ENCODE assay signal across 21 mouse cellular contexts in the genomic region with DNA sequence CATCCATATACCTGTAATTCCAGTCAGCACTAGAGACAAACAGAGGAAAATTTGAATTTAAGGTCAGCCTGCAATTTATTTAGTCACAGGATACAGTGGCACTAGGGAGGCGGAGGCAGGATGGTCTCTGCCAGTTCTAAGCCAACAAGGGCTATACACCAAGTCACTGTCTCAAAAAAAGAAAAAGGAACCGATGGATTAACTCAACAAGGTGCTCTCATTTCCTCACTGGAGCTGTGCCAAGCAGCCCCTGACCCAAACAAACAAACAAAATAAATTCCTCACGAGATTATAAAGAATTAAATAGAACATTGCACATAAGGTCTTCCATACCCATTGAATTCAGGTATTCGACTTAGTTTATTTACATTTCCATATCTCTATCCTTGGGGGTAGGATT.
"Had no signal": no experiment of that assay in that cellular context is flagged by ENCODE, and none has a peak within 500 bp of the region (broad histone marks: within the 10 kb centered on the region; RNA-seq: fewer than 3 reads in every experiment).

No protein-coding gene starts in this region.

- DNase-seq: gastrocnemius, postnatal 14 days; gastrocnemius, postnatal 36 days; heart, adult 18-20 months; heart, postnatal 14 days; heart, postnatal 36 days; kidney, adult 11 months; kidney, adult 2 months; kidney, postnatal 14 days; kidney, postnatal 36 days; layer of hippocampus, postnatal 36 days; left cerebral cortex, postnatal 4 days had no signal

- H3K27ac ChIP-seq: hindbrain, embryonic 13.5 days; limb, embryonic 15.5 days had no signal

- H3K9ac ChIP-seq: hindbrain, embryonic 13.5 days; kidney, embryonic 15.5 days; limb, embryonic 15.5 days had no signal

- H3K27me3 ChIP-seq: heart, embryonic 13.5 days; heart, embryonic 15.5 days; hindbrain, embryonic 13.5 days; hindbrain, embryonic 15.5 days; kidney, embryonic 15.5 days; limb, embryonic 13.5 days; limb, embryonic 15.5 days; liver, embryonic 12.5 days had no signal

- H3K4me3 ChIP-seq: limb, embryonic 15.5 days had no signal

- H3K36me3 ChIP-seq: heart, embryonic 13.5 days; heart, embryonic 15.5 days; hindbrain, embryonic 13.5 days; hindbrain, embryonic 15.5 days; kidney, embryonic 15.5 days; limb, embryonic 13.5 days; limb, embryonic 15.5 days had no signal

- H3K9me3 ChIP-seq: heart, embryonic 13.5 days; heart, embryonic 15.5 days; hindbrain, embryonic 13.5 days; hindbrain, embryonic 15.5 days; kidney, embryonic 15.5 days; limb, embryonic 13.5 days; limb, embryonic 15.5 days; liver, embryonic 12.5 days had no signal

- ATAC-seq: hindbrain, postnatal 0 days; intestine, embryonic 16.5 days; liver, embryonic 12.5 days had no signal
